Mouse (Mus musculus) intestine, embryonic 14.5 days (tissue): Measurements from ENCODE around the gene Ahrr. TPM values are rescaled to one million over a fixed set of nuclear protein-coding genes. Genes with fewer than 3 reads are reported as not detected.

Source experiments
- ATAC-seq: fragments of 200-750 bp; cut with Nextera tagmentation; replicated peaks from 2 replicates; pipeline ENCODE4 v1.8.0; 2017; ENCODE audit warnings: low read depth, moderate number of reproducible peaks, moderate TSS enrichment, moderate library complexity; ENCODE audit not compliant: low FRiP score, low TSS enrichment
- DNase-seq: peaks from one replicate; pipeline ENCODE4 v3.0.0-alpha.2; 2018; ENCODE audit warnings: low spot score
- H3K27ac ChIP-seq: fragments of 300-500 bp; sonication (generic); 2 replicates; pipeline ENCODE4 v1.5.1; 2014; ENCODE audit warnings: low read depth, mild to moderate bottlenecking, control low read depth
- H3K27me3 ChIP-seq: fragments of 300-500 bp; sonication (generic); replicated peaks from 2 replicates; pipeline ENCODE4 v1.6.1; 2014; ENCODE audit warnings: low read length, control low read depth; ENCODE audit not compliant: control insufficient read depth, insufficient read depth
- H3K36me3 ChIP-seq: fragments of 300-500 bp; sonication (generic); 2 replicates; pipeline ENCODE4 v1.6.1; 2014; ENCODE audit warnings: low read length, control low read depth; ENCODE audit not compliant: control insufficient read depth, insufficient read depth
- H3K4me1 ChIP-seq: fragments of 300-500 bp; sonication (generic); replicated peaks from 2 replicates; pipeline ENCODE4 v1.6.1; 2014; ENCODE audit warnings: low read length, control low read depth, mixed read lengths; ENCODE audit not compliant: control insufficient read depth, insufficient read depth
- H3K4me2 ChIP-seq: fragments of 300-500 bp; sonication (generic); 2 replicates; pipeline ENCODE4 v1.6.1; 2014; ENCODE audit warnings: low read length
- H3K4me3 ChIP-seq: fragments of 300-500 bp; sonication (generic); 2 replicates; pipeline ENCODE4 v1.5.1; 2014; ENCODE audit warnings: low read depth, low read length, control low read depth, mixed read lengths
- H3K9ac ChIP-seq: fragments of 300-500 bp; sonication (generic); 2 replicates; pipeline ENCODE4 v1.6.1; 2014; ENCODE audit warnings: mild to moderate bottlenecking, low read length
- H3K9me3 ChIP-seq: fragments of 300-500 bp; sonication (generic); 2 replicates; pipeline ENCODE4 v1.6.1; 2016; ENCODE audit warnings: low read length, control low read depth; ENCODE audit not compliant: control insufficient read depth
- WGBS: fragments of 180-500 bp; shearing (Covaris S2); extraction: QIAGEN DNeasy Blood & Tissue Kit; methylation state at CpG from one replicate; pipeline ENCODE4 v1.1.7; 2014; 5-methylcytosine and 5-hydroxymethylcytosine counted together
- polyA plus RNA-seq: library from polyadenylated mRNA; unstranded; fragments of >200 nt; fragmentation: Nextera tagmentation; extraction: Ambion mirVana; gene quantifications from 2 replicates; pipeline ENCODE4 v1.2.1, GENCODE M21; 2014

Gene Ahrr
- polyA plus RNA-seq, 1 experiment from 2014 or later = 0.64 TPM

DNA sequence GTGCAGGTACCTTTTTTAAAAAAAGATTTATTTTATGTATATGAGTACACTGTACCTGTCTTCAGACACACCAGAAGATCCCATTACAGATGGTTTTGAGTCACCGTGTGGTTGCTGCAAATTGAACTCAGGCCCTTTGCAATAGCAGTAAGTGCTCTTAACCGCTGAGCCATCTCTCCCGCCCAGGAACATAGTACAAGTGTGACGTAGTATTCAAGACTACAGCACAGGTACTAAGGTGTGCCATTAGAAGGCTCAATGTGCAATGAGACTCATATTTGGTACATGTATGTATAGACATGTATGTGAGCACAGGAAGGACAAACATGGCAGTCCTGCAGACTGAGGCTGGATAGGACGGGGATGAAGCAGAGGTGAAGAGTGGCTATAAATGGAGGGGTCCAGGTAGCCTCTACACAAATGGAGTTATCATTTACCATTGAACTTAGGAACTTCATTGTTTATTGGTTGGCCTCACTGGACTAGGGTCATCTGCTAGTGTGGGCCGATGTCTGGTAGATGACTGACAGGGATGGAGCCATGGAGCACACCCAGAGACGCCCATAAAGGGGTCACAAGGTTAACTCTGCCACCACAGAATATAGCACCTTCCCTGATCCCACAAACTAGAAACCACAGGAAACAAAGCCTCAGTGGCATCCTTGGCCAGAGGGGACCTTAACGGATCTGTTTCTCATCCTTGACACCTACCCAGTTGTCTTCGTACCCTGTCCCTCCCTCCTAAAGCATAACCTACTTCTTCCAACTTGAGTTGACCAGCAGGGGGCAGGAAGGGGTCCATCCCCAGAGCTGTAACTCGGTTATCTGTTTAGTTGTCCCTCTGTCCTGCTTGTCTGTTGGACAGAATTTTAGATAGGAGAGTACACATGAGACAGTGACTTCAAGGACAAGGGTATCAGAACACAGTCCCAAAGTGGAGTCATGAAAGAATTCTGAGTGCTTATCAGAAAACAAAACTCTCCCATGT is 10.2 kb upstream of the Ahrr start:
- H3K27ac ChIP-seq = no peak overlapping the region
- H3K36me3 ChIP-seq = peaks cover 52% of the 10 kb centered on the region
- no peaks in the 10 kb centered on the region for H3K27me3 ChIP-seq
- 83% methylated on average over 10 of the region's 10 CpGs for WGBS
- DNase-seq = no peak
- no peak overlapping the region for H3K9ac ChIP-seq
- ATAC-seq = 0 out of 2 replicates have a peak, but pooled peaks have one; percentile 23
- H3K9me3 ChIP-seq = no peaks in the 10 kb centered on the region
- no peak overlapping the region for H3K4me2 ChIP-seq
- no peak overlapping the region for H3K4me3 ChIP-seq
- H3K4me1 ChIP-seq = no peaks in the 10 kb centered on the region

DNA sequence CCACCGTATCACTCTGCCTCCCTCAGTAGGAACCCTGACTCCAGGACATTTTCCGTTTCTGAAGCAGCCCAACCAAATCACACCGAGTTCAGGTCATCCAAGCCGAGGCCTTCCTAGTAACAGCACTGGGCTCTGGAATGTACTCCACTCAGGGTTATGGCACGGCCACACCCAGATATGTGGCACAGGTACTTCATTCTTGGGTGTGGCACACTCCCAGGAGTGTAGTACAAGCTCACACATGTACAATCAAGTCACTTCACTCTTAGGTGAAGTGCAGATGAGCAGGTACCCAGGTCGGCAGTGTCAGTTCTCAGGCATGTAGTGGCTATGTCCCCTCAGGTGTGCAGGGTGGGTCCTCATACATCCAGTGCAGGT is 9.5 kb upstream of the Ahrr start:
- Histone ChIP-seq H3K9ac (no peak overlapping the region), H3K4me1 (no peaks in the 10 kb centered on the region), H3K27me3 (no peaks in the 10 kb centered on the region), H3K4me3 (no peak overlapping the region), H3K9me3 (no peaks in the 10 kb centered on the region), H3K27ac (no peak overlapping the region), H3K36me3 (peaks cover 45% of the 10 kb centered on the region), H3K4me2 (no peak overlapping the region)
- ATAC-seq (peak; percentile 63), DNase-seq (peak; percentile 55)
- WGBS = 65% methylated on average over 6 of the region's 6 CpGs

DNA sequence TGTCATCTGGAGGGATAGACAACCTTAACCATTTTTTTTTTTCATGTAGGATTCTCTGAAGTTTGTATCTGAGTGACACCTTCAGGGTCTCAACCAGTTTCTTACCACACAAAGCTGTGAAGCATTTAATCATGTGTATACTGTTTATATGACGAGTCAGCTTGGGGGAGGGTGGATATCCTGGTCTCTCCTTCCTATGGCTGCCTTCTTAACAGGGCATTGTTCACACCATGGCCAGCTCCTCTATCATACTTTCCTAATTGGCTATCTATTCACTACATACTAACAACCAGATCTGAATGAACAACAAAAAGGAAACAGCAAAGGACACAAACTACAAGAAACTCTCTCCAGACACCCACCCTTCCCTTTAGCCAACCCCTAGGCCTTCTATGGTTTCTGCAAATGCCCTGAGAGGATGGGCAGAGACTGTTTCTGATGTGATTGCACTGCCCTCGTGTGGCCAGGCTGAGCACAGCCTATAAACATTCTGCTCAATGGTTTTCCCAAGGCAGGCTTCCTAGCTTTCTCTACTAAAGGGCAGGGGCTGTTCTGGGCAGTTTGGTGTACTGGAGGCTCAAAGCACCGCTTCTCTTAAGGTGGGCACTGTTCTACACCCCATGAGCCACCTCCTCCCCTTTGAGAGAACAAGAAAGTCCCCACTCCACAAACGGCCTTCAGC is 8.9 kb upstream of the Ahrr start:
- peak; percentile 82 for DNase-seq
- no peak overlapping the region for H3K4me2 ChIP-seq
- H3K36me3 ChIP-seq = peaks cover 39% of the 10 kb centered on the region
- WGBS = 43% methylated on average over 4 of the region's 4 CpGs
- H3K27ac ChIP-seq = no peak overlapping the region
- H3K9me3 ChIP-seq = no peaks in the 10 kb centered on the region
- no peaks in the 10 kb centered on the region for H3K27me3 ChIP-seq
- H3K4me1 ChIP-seq = no peaks in the 10 kb centered on the region
- H3K4me3 ChIP-seq = no peak overlapping the region
- ATAC-seq = peak; percentile 77
- no peak overlapping the region for H3K9ac ChIP-seq

DNA sequence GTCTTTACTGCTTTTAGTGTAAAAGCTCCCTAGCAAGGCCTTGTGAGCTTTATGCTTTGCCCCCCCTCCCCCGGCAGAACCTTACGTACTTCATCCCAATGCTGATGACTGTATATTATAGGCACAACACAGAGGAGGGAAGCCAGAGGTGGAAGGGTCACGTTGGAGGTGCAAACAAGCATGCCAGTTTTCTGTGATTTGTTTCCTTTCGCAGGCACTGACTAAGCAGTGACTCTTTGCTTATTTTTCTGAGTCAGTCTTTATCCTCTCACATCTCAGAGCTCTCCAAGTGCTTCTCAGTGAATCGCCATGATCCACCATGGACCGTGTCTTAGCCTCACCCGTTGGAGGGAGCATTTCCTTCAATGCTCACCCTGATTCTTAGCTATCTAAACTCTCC is 4.2 kb upstream of the Ahrr start:
- no peak overlapping the region for H3K4me2 ChIP-seq
- 72% methylated on average over 7 of the region's 7 CpGs for WGBS
- DNase-seq (no peak), ATAC-seq (no peak)
- H3K4me3 ChIP-seq = no peak overlapping the region
- peaks cover 9% of the 10 kb centered on the region; the same call in 1 of the 2 replicates for H3K27me3 ChIP-seq
- H3K9ac ChIP-seq = no peak overlapping the region
- H3K27ac ChIP-seq = no peak overlapping the region
- no peaks in the 10 kb centered on the region for H3K4me1 ChIP-seq
- H3K36me3 ChIP-seq = no peaks in the 10 kb centered on the region
- no peaks in the 10 kb centered on the region for H3K9me3 ChIP-seq

DNA sequence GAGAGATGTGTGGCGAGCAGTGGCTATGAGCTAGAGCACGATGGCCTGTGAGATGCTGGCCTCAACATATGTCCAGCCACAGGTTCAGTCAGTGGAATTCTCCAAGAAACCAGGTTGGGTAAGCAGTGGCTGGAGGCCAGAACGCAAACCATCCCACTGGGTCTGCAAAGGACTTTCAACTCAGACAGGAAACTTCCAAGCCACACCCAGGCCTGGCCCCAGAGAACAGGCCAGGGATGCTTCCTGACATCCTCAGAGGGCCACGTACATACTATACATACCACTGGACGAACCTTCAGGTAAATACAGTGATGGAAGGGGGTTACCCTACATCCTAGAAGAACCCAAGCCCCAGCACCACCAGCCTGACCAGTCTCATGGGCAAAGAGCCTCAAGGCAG is 2.5 kb downstream of the Ahrr start:
- no peak overlapping the region for H3K9ac ChIP-seq
- no peak overlapping the region for H3K4me2 ChIP-seq
- DNase-seq (no peak), ATAC-seq (no peak)
- no peaks in the 10 kb centered on the region for H3K36me3 ChIP-seq
- H3K27me3 ChIP-seq = peaks cover 10% of the 10 kb centered on the region; the same call in 1 of the 2 replicates
- H3K9me3 ChIP-seq = no peaks in the 10 kb centered on the region
- 90% methylated on average over 5 of the region's 5 CpGs for WGBS
- no peaks in the 10 kb centered on the region for H3K4me1 ChIP-seq
- H3K27ac ChIP-seq = no peak overlapping the region
- no peak overlapping the region for H3K4me3 ChIP-seq

DNA sequence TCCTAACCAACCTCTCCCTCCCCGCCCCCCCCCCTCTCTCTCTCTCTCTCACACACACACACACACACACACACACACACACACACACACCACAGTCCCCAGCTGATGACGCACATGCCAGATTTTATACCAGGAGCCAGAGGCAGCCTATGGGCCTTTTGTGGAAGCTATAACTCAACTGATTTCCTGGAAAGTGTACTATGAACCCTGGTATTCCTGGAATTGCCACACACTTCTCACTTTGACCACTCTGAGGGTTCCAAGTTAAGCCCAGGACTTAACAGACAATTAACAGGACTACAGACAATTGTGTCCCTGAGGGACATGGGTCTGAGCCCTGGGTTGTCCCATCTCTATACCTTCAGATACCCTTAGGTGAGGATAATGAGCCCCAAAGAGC is 9.8 kb downstream of the Ahrr start:
- DNase-seq (no peak), ATAC-seq (no peak)
- H3K36me3 ChIP-seq = no peaks in the 10 kb centered on the region
- no peak overlapping the region for H3K9ac ChIP-seq
- no peaks in the 10 kb centered on the region for H3K9me3 ChIP-seq
- H3K4me2 ChIP-seq = no peak overlapping the region
- H3K27ac ChIP-seq = no peak overlapping the region
- H3K27me3 ChIP-seq = no peaks in the 10 kb centered on the region
- H3K4me3 ChIP-seq = no peak overlapping the region
- no peaks in the 10 kb centered on the region for H3K4me1 ChIP-seq
- WGBS = 78% methylated on average over 1 of the region's 2 CpGs

DNA sequence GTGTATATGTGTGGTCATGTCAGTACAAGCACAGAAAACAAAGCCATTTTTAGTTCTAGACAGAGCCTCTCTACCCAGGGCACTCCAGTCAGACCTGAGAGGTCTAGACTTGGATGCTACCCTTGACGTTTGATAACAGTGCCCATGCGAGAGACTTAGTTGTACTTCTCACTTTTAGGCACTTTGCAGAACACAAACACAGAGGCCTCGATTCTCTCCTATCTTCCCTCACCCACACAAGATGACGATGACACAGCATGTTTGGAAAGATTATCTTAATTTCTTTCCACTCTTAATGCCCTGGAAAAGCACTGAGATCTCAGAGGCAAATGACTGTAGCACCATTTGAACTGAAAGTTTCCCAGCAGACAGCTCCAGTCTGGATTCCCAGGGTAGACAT is 16.4 kb downstream of the Ahrr start:
- H3K9me3 ChIP-seq = no peaks in the 10 kb centered on the region
- H3K9ac ChIP-seq = no peak overlapping the region
- no peak overlapping the region for H3K4me2 ChIP-seq
- 76% methylated on average over 4 of the region's 4 CpGs for WGBS
- H3K4me1 ChIP-seq = no peaks in the 10 kb centered on the region
- H3K36me3 ChIP-seq = no peaks in the 10 kb centered on the region
- no peaks in the 10 kb centered on the region for H3K27me3 ChIP-seq
- DNase-seq (no peak), ATAC-seq (no peak)
- H3K27ac ChIP-seq = no peak overlapping the region
- H3K4me3 ChIP-seq = no peak overlapping the region

DNA sequence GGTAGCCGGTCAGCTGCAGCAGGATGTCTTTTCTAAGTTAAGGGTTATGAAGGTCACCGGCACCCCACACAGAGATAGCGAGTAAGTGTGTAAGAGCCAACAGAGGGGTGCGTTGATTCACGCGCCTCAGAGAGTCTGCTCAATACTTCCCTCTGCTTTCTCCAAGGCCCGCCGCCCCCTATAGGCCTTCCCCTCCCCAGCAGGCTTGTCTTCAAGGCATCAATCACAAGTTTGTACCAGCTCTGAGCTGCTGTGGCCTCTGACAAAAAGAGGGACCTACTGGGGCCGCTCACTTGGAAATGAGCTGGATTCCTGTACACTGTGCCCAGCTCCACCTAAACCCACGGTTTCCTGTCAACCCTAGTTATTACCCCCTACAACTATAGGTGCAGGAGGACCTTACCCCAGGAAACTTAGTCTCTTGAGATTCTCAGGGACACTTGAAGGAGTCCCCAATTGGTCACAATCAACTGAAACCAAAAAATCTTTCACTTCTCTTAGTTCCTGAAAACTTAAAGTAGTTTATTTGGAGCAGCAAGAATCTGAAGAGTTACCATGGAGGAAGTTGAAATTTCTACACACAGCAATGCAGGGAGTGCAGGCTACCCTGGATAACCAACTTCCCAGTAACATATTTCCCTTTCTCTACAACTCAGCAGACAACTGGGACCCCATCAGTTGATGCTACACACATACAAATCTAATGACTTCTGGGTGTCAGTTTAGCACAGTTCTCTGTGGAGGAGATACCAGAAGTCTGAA is 31.7 kb downstream of the Ahrr start:
- DNase-seq (no peak), ATAC-seq (peak; percentile 86)
- Histone ChIP-seq H3K9ac (peak overlapping the region; percentile 63), H3K4me1 (0 out of 2 replicates have a peak, but pooled peaks cover 3% of the 10 kb centered on the region), H3K9me3 (no peaks in the 10 kb centered on the region), H3K36me3 (no peaks in the 10 kb centered on the region), H3K4me2 (peak overlapping the region; percentile 90), H3K4me3 (peak overlapping the region; percentile 56), H3K27ac (no peak overlapping the region), H3K27me3 (no peaks in the 10 kb centered on the region)
- 4% methylated on average over 10 of the region's 10 CpGs for WGBS
